Mouse (Mus musculus): ENCODE measurements around the gene Olfr1294. TPM values are rescaled to one million over a fixed set of nuclear protein-coding genes. Genes with fewer than 3 reads are reported as not detected.

The Olfr1294 gene
- total RNA-seq (2023; ENCODE audit: inconsistent age), result not detected in 4 replicates

GRCm38 (mm10) chr2:111540191-111540590 is at the start of gene Olfr1294:
Gene Olfr1294, minus strand, starts transcription at chr2:111540291.

GRCm38 (mm10) chr2:111569581-111569980 is 29.5 kb upstream of the Olfr1294 start, which contains the start of gene Olfr1295:
Gene Olfr1295, minus strand, starts transcription at chr2:111569681.

GRCm38 (mm10) chr2:111524903-111525302 is 15.2 kb downstream of the Olfr1294 start, which contains the start of gene Olfr1293-ps:
Gene Olfr1293-ps, plus strand, starts transcription at chr2:111525203.

GRCm38 (mm10) chr2:111496880-111497279 is 43.2 kb downstream of the Olfr1294 start, which contains the start of gene Olfr1291-ps1:
Gene Olfr1291-ps1, plus strand, starts transcription at chr2:111497180.

GRCm38 (mm10) chr2:111493729-111494128 is 46.4 kb downstream of the Olfr1294 start, which contains the start of gene Olfr1290:
Gene Olfr1290, minus strand, starts transcription at chr2:111493829.

Other genes starting within 250 kb of the Olfr1294 start
- gene Olfr1279, start 239.7 kb downstream of the Olfr1294 start, total RNA-seq (2023; ENCODE audit: inconsistent age), result not detected in 4 replicates
- not detected in 4 replicates for gene Olfr1280, start 226.3 kb downstream of the Olfr1294 start, total RNA-seq (2023; ENCODE audit: inconsistent age)
- not detected in 4 replicates for gene Olfr1281, start 213.8 kb downstream of the Olfr1294 start, total RNA-seq (2023; ENCODE audit: inconsistent age)
- gene Olfr1282, start 204.2 kb downstream of the Olfr1294 start, total RNA-seq (2023; ENCODE audit: inconsistent age), result not detected in 4 replicates
- gene Olfr1283, start 173.5 kb downstream of the Olfr1294 start, total RNA-seq (2023; ENCODE audit: inconsistent age), result not detected in 4 replicates
- not detected in 4 replicates for gene Olfr1284, start 164.8 kb downstream of the Olfr1294 start, total RNA-seq (2023; ENCODE audit: inconsistent age)
- not detected in 4 replicates for gene Olfr1286, start 117.2 kb downstream of the Olfr1294 start, total RNA-seq (2023; ENCODE audit: inconsistent age)
- gene Olfr1287, start 91.1 kb downstream of the Olfr1294 start, total RNA-seq (2023; ENCODE audit: inconsistent age), result not detected in 4 replicates
- not detected in 4 replicates for gene Olfr1288, start 66.2 kb downstream of the Olfr1294 start, total RNA-seq (2023; ENCODE audit: inconsistent age)
- not detected in 4 replicates for gene Olfr1289, start 59.5 kb downstream of the Olfr1294 start, total RNA-seq (2023; ENCODE audit: inconsistent age)
- gene Olfr1290, start 46.5 kb downstream of the Olfr1294 start, total RNA-seq (2023; ENCODE audit: inconsistent age), result not detected in 4 replicates
- not detected in 4 replicates for gene Olfr1291-ps1, start 43.1 kb downstream of the Olfr1294 start, total RNA-seq (2023; ENCODE audit: inconsistent age)
- gene Olfr1293-ps, start 15.1 kb downstream of the Olfr1294 start, total RNA-seq (2023; ENCODE audit: inconsistent age), result not detected in 4 replicates
- not detected in 4 replicates for gene Olfr1295, start 29.4 kb upstream of the Olfr1294 start, total RNA-seq (2023; ENCODE audit: inconsistent age)
- not detected in 4 replicates for gene Olfr1297, start 86.2 kb upstream of the Olfr1294 start, total RNA-seq (2023; ENCODE audit: inconsistent age)
- gene Olfr1298, start 108.9 kb upstream of the Olfr1294 start, total RNA-seq (2023; ENCODE audit: inconsistent age), result not detected in 4 replicates
- gene Olfr1299, start 121.1 kb upstream of the Olfr1294 start, total RNA-seq (2023; ENCODE audit: inconsistent age), result not detected in 4 replicates
- gene Olfr1301, start 210.7 kb upstream of the Olfr1294 start, total RNA-seq (2023; ENCODE audit: inconsistent age), result not detected in 4 replicates
- not detected in 4 replicates for gene Olfr1302, start 237.1 kb upstream of the Olfr1294 start, total RNA-seq (2023; ENCODE audit: inconsistent age)

Measured in B cell, adult (primary cell).